In the genomic region with DNA sequence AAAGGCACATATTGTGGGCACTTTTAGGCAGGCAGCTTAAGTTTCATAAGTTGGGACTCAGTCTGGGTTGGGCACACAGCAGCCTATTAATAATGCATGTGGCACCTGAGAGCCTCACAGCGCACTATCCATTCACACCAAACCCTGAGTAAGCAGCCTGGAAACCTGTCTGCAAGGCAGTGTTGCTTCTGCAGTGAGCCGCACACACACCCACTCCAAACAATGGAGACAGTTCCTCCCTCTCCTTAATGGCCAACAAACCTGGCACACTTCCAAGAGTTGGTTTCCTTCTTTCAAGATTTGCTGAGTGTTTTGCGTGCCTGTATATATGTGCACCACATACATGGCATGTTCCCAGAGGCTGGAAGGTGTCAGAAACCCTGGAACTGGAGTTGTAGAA, we compare ENCODE assay signal across 12 mouse cellular contexts. TPM values are rescaled to one million over a fixed set of nuclear protein-coding genes. Genes with fewer than 3 reads are reported as not detected.
DNase-seq lines count a peak whose midpoint lies in the region; ATAC-seq and TF ChIP-seq lines count a peak whose summit lies in the region.
"Had no signal": no experiment of that assay in that cellular context is flagged by ENCODE, and none has a peak within 500 bp of the region (broad histone marks: within the 10 kb centered on the region; RNA-seq: fewer than 3 reads in every experiment).

No protein-coding gene starts in this region.

- no peaks in the 10 kb centered on the region for H3K27me3 ChIP-seq in heart, embryonic 11.5 days (ENCODE audit: control insufficient read depth, insufficient read depth, low read length)
- H3K27me3 ChIP-seq in lung, embryonic 16.5 days (ENCODE audit: control insufficient read depth, insufficient read depth, low read depth, low read length), result no peaks in the 10 kb centered on the region

- ATAC-seq in heart, embryonic 11.5 days (replicated peaks; ENCODE audit: insufficient number of reproducible peaks, low FRiP score, low TSS enrichment), result no peak
- peak; percentile 32 for ATAC-seq in lung, embryonic 16.5 days (ENCODE audit: low read depth)

- peaks cover 5% of the 10 kb centered on the region for H3K36me3 ChIP-seq in heart, embryonic 11.5 days (ENCODE audit: control insufficient read depth, insufficient read depth, low read length)
- H3K36me3 ChIP-seq in lung, embryonic 16.5 days (ENCODE audit: control insufficient read depth, insufficient read depth, low read length), result peaks cover 8% of the 10 kb centered on the region

- H3K9ac ChIP-seq in heart, embryonic 11.5 days (ENCODE audit: low read depth, low read length), result no peak overlapping the region
- no peak overlapping the region for H3K9ac ChIP-seq in lung, embryonic 16.5 days (ENCODE audit: low read length)
- H3K9ac ChIP-seq: liver, embryonic 14.5 days had no signal

- intact Hi-C loops in heart, postnatal 14 days (cut with DNase I), result no loop called here

- H3K4me1 ChIP-seq in heart, embryonic 11.5 days (ENCODE audit: control insufficient read depth, insufficient read depth, low read length), result no peaks in the 10 kb centered on the region
- H3K4me1 ChIP-seq in lung, embryonic 16.5 days (replicated peaks; ENCODE audit: control insufficient read depth, insufficient read depth, low read length), result no peaks in the 10 kb centered on the region; the same call in 1 of the 2 replicates
- no peaks in the 10 kb centered on the region; the same call in 1 of the 2 replicates for H3K4me1 ChIP-seq in lung, adult 2 months (ENCODE audit: control insufficient read depth, insufficient read depth, low read length)

- no peak for TF ChIP-seq CTCF in lung, adult 2 months (IDR thresholded peaks at IDR 0.05; ENCODE audit: insufficient read depth, low read length)

- H3K4me3 ChIP-seq in heart, embryonic 11.5 days (ENCODE audit: low read depth, low read length), result no peak overlapping the region
- H3K4me3 ChIP-seq in lung, embryonic 16.5 days (ENCODE audit: low read length), result no peak overlapping the region
- no peak overlapping the region for H3K4me3 ChIP-seq in lung, adult 2 months (replicated peaks; ENCODE audit: extremely low read depth, low read depth, low read length)
- H3K4me3 ChIP-seq: erythroblast, embryonic 14.5 days; myocyte had no signal

- H3K4me2 ChIP-seq in heart, embryonic 11.5 days, result no peak overlapping the region
- H3K4me2 ChIP-seq in lung, embryonic 16.5 days (ENCODE audit: low read depth, low read length), result no peak overlapping the region

- WGBS in heart, embryonic 11.5 days (ENCODE audit: insufficient replicate concordance), result 79% methylated on average over 3 of the region's 3 CpGs
- 52% methylated on average over 3 of the region's 3 CpGs for WGBS in lung, embryonic 16.5 days
- 28% methylated on average over 3 of the region's 3 CpGs for WGBS in lung, adult 2 months

- H3K9me3 ChIP-seq in heart, embryonic 11.5 days (replicated peaks; ENCODE audit: control insufficient read depth, low read length), result 0 out of 2 replicates have a peak, but pooled peaks cover 2% of the 10 kb centered on the region
- no peaks in the 10 kb centered on the region for H3K9me3 ChIP-seq in lung, embryonic 16.5 days (ENCODE audit: control insufficient read depth, low read length)

- DNase-seq in heart, postnatal 14 days, result peak; percentile 8 to 31
- no peak for DNase-seq in lung, adult 2 months
- DNase-seq in ZHBTc4 (ENCODE audit: low read depth, low spot score), result peak; percentile 69
- DNase-seq in lung, postnatal 4 days, result peak; percentile 42 to 52
- no peak for DNase-seq in frontal cortex, adult 2 months (ENCODE audit: extremely low spot score in 1 of 2, low spot score in 1 of 2)
- no peak for DNase-seq in urinary bladder, postnatal 4 days (ENCODE audit: low spot score in 2 of 2)
- DNase-seq: adrenal gland, postnatal 14 days had no signal

- TF ChIP-seq POLR2A in lung, adult 2 months (IDR thresholded peaks at IDR 0.05; ENCODE audit: borderline replicate concordance, extremely low read depth, low read depth, low read length), result no peak

- H3K27ac ChIP-seq in heart, embryonic 11.5 days (ENCODE audit: low read depth, low read length), result no peak overlapping the region
- 0 out of 2 replicates have a peak overlapping the region, but pooled peaks have one; percentile 4 for H3K27ac ChIP-seq in lung, embryonic 16.5 days (ENCODE audit: low read length)
- H3K27ac ChIP-seq: liver, embryonic 14.5 days had no signal

RNA-seq across cellular contexts. Expression of gene Psat1, which starts 3.1 kb away (rescaled TPM):
- 1 to 10 TPM; 4.8 to 6.3 TPM for total RNA-seq in heart, postnatal 14 days (2021)
- 47.2 and 52.8 TPM in 2 replicates for polyA plus RNA-seq in heart, embryonic 11.5 days (2014; fragmentation: Nextera tagmentation; extraction: Ambion mirVana)
- 148 and 159 TPM in 2 replicates for polyA plus RNA-seq in lung, embryonic 16.5 days (2015; fragmentation: Nextera tagmentation; extraction: Ambion mirVana)
- 3.2 and 8.7 TPM in 2 replicates for polyA plus RNA-seq in lung, adult 2 months (2012; rRNA removed)
- 112 and 121 TPM in 2 replicates for polyA plus RNA-seq in frontal cortex, adult 2 months (2012; rRNA removed)

RNA-seq across cellular contexts. Expression of gene Cep78, which starts 34.6 kb away (rescaled TPM):
- total RNA-seq in heart, postnatal 14 days (2021), result 1 to 10 TPM; 3.2 to 3.7 TPM
- 16.3 and 17.8 TPM in 2 replicates for polyA plus RNA-seq in heart, embryonic 11.5 days (2014; fragmentation: Nextera tagmentation; extraction: Ambion mirVana)
- polyA plus RNA-seq in lung, embryonic 16.5 days (2015; fragmentation: Nextera tagmentation; extraction: Ambion mirVana), result 24.5 and 26.1 TPM in 2 replicates
- polyA plus RNA-seq in lung, adult 2 months (2012; rRNA removed), result 3.0 and 3.1 TPM in 2 replicates
- 8.5 and 10.1 TPM in 2 replicates for polyA plus RNA-seq in frontal cortex, adult 2 months (2012; rRNA removed)

Comparison
In these comparisons a context has a peak if more than half of its experiments do, and no peak if none do; other contexts are left out.
1. DNase-seq: peak in heart, postnatal 14 days (2 of 2), ZHBTc4 (single experiment) and lung, postnatal 4 days (2 of 2); none in lung, adult 2 months (single experiment), frontal cortex, adult 2 months (0 of 2) and urinary bladder, postnatal 4 days (0 of 2).